Mouse (Mus musculus) frontal cortex, postnatal 25 days (tissue): ENCODE results near the gene Myl6.

ENCODE experiments used
- DNase-seq, 2 experiments: peaks; one replicate each; pipeline ENCODE4 v3.0.0; 2022; ENCODE audit warnings: low spot score in 2 of 2

The Myl6 gene

DNA sequence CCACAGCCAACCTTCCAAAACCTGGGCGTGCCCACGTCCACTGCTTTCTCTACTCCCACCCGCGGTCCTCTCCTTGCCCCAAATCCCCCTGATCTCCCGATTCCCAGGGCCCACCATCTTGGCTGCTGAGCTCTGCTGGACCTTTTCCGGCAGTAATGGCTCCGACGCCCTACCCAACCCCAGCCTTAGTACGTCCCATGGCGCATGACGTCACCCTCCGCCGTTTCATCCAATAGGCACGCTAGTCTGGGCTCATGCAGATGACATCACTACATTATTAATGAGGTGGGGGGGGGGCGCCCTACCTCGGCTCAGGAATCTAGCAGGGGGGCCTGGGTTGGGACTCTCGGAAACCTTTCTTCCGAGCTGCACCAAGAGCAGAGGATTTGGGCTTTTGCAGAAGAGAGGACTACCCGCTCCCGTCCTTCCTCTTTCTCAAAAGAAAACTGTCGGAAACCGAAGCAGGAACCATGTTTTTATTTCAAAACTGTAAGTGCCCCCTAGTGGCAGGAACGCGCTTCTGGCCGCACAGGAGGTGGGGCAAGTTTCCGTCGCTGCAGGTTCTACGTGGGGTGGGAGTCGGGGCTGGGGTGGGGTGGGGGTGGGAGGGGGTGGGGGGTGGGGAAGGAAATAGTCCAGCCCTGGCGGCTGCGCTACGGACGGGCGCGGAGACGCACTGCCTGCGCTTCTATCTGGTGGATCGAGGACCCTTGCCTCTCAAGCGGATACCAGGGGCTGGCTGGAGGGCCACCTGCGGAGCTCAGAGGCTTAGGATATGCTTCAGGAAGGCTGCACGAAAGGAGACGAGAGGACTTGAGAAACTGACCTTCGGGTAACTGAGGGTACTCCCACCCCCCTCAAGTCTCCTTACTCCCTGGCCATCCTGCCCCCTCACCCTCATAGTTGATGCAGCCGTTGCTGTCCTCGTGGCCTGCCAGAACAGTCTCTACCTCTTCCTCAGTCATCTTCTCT lies at the start of gene Myl6:
TSS of gene Myl6 (minus strand) at position 451 of the 972 bp plus-strand sequence.
- DNase-seq, result peak; percentile 97 to 99

- no peak for DNase-seq
Observed at GRCm38 (mm10) chr10:128543100-128543499, 49.2 kb upstream of the Myl6 start.

DNA sequence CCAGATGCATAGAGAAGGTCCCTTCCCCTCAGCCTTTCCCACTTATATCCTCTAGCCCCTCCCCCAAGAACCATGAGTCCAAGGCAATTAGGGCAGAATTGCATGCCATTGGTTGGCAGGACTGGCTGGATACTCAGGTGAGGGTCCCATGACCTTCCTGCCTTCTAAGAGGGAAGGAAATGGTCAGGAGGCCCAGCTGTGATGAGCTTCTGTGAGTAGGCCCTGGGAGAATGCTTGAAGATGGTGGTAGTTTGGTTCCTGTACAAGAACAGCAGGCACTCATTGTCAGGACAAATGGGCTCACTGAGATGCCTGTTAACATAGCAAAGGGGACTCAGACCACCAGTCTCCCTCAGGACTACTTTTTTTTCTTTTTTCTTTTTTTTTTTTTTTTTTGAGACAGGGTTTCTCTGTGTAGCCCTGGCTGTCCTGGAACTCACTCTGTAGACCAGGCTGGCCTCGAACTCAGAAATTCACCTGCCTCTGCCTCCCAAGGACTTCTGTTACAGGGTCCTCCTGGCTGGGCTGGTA lies 44.5 kb upstream of the Myl6 start:
- no peak for DNase-seq

- peak; percentile 87 for DNase-seq
Observed at GRCm38 (mm10) chr10:128536266-128536940, 42.5 kb upstream of the Myl6 start.

DNA sequence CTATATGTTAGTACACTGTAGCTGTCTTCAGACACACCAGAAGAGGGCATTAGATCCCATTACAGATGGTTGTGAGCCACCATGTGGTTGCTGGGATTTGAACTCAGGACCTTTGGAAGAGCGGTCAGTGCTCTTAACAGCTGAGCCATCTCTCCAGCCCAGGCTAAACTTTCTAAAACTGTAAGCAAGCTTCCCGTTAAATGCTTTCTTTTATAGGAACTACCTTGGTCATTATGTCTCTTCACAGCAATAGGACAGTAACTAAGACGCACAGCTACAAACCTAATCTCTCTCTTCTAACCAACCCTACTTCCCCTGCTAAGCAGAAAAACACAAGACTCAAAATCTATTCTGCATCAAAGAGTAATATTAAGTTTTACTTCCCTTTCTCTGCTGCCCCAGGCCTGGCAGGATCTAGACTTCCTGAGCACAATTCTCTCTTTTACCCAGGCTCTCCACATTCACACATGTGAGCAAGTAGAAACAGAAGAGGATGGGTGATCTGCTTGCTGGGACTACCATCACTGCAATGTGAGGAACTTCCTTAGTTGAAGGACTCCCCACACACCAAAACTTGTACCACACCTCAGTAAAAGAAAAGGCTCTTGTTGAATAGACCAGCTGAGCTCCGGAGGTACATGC lies 41.8 kb upstream of the Myl6 start:
- DNase-seq, result no peak

GRCm38 (mm10) chr10:128535206-128535605 lies 41.3 kb upstream of the Myl6 start:
- no peak for DNase-seq

DNA sequence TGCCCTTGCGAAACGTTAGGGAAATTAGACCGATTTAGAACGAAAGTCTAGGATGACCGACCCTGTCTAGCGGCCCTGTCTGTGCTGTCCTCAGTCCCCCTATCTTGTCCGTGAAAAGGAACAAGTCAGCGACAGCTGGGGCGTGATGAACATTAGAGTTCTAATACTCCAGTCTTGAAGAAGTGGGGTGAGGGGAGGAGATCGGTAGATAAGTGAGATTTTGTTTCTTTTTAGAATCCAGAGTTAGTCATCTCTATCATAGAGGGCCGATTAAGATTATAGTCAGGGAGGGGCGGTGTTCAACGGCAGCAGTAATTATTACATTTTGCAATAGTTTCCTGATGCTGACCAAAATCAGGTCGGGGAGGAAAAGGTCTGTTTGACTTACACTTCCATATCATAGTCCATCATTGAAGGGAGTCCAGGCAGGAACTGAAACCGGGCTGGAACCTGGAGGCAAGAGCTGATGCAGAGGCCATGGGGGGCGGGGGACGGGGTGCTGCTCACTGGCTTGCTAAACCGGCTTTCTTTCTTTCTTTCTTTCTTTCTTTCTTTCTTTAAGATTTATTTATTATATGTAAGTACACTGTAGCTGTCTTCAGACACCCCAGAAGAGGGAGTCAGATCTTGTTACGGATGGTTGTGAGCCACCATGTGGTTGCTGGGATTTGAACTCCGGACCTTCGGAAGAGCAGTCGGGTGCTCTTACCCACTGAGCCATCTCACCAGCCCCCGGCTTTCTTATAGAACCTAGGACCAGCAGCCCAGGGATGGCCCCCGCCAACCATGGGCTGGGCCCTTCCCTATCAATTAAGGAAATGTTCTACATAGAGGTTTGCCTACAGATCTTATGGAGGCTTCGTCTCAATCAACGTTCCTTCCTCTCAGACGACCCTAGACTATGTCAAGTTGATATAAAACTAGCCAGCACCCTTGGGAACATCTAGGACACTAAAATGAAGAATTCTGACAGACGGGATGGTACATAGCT lies 32.7 kb upstream of the Myl6 start:
- no peak for DNase-seq

DNA sequence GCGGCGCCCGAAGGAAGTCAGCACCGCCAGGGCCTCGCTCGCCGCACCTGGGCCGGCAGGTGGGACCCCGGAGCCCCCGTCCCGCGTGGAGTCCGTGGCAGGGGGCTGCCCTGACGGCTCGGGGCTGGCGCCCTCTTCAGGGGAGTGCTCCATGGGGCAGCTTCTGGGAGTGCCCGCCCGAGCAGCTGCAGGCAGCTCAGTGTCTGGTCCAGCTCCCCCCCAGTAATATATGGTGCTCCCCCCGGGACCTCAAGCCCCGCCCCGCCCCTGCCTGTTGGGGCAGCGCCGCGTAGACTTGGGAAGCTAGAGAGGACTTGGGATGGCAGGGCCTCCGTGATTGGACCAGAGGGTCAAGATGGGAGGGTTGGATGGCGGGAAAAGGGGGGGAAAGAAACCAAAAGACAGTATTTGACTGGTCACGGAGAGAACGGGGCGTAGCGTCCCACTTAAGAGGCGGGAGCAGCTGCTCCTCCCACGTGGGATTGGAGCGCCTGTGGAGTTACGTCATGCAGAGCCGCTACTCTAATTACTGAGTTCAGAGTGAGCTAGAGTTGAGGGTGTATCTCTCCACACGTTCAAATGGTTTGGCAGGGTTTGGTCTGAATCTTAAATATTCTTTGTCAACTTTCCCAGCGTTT lies 31.8 kb upstream of the Myl6 start, which contains the start of gene Esyt1:
TSS of gene Esyt1 (minus strand) at position 201 of the 638 bp plus-strand sequence.
- DNase-seq, result peak; percentile 54 to 76

DNA sequence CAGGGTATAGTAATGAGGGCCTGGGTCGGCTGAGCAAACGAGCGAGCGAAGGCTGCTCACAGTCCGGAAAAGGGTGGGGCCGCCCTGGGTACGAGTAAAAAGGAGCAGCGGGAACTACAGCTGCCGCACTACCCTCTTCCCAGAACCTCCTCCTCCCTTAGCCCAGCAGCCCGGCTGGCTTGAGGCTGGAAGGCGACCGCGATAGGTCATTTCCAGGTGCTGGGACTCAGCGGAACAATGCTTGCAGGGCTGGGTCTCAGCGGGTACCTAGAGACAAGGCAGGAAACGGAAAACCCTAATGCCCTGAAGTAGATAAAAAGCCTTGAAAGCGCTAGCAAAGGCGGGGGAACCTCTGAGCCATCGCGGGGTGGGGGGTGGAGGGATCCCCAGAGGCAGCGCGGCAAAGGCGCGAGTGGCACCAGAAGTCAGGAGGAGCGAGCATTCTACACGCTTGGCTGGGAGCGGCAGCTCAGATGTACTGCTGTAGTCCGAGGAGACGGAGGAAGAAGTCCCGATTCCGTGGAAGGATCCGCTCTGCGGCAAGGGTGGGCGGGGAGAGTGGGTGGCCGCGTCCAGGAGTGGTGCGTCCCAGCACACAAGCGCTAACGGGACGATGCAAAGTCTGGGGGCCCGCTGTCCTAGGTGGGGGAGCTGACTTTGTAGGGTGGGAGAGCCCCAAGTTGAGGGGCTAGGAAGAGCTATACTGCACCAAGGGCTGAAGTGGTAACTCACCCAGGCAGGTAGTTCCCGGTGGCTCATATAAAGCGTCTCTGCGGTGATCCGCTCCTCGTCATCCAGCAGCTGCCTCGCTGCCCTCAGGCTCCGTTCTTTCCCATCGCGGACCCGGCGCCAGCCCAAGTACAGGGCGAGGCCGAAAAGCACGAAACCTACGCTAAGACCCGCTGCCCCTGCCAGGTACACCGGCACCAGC lies 31.1 kb upstream of the Myl6 start:
- DNase-seq, result no peak

DNA sequence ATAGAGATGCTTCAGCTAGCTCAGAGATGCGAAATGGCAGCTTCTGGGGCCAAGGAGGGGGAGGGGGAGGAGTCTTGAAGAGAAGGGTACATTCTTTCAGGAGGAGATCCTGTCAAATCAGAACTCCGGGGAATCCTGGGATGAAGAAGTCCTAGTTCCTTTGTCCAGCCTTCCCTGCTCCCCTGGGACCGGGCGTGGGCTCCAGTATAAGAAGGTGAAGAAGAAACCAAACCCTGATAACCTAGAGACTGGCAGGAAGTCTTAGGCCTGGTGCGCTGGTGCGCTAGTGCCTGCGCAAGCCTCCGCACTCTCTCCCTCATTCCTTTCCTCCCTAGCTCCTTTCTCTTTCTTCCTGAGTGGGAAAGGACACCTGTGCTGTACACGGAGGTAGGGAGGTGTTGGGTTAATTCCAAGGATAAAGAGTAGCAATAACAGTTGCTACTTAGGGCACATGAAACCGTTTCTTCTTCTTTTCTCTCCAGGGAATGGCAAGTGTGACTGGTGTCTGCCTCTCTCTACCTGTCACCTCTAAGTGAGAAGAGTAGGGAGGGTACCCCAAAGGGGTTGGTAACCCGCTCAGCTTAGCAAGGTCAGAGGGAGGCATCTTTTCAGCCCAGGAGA lies 30.3 kb upstream of the Myl6 start:
- no peak for DNase-seq

DNA sequence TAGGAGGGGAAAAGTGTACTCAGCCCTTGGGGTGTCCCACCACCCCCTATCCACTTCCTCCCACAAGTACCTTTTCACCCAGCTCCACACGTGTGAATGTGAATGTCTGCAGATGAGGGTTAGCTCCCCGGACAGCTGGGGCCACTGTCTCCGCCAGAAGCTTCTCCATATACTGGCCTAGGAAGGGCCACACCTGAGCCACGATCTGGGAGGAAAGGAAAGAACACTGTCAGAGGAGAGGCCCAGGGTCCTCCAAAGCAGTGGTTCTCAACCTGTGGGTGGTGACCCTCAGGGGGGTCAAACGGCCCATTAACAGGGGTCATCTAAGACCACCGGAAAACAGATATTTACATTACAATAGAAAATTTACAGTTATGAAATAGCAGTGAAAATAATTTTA lies 28.4 kb upstream of the Myl6 start:
- no peak for DNase-seq

- no peak for DNase-seq
Observed at GRCm38 (mm10) chr10:128520591-128520990, 26.6 kb upstream of the Myl6 start.

DNA sequence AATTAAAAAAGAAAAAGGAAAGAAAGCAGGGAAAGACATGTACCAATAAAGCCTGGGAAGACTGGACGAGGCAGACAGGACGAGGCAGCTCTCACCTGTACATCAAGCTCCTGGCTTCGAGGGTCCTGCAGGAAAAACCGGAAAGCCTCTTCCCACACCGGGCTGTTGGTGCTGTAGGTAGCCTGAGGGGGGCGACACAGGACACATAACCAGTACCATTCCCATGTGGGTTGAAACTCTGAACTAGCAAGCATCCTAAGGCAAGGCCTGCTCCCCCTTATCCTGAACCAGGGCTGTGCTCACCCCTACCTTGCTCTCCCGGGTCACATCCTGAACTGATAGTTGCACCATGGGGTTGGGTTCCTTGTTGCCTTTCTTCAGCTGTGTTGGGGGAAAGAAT lies 24.9 kb upstream of the Myl6 start:
- peak in 1 of 2 experiments; percentile 17 for DNase-seq

GRCm38 (mm10) chr10:128516677-128517076 lies 22.7 kb upstream of the Myl6 start:
- no peak for DNase-seq

DNA sequence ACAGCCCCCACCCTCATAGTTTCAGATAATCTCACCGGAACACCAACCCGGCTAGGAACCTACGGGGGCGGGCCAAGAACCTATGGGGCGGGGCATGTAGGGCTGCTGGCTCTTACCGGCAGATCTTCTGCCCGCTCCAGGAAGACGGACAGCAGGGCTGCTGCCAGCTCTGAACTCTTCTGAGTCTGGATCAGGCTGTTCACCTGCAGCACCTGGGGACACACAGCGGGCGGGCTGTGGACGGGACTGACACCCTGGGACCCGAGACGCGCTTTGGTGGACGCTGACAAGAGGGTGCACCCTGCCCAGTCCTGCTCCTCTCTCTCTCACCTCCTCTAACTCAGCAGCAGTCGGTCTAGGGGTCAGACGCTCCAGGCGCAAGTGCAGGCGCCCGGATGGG lies 22.1 kb upstream of the Myl6 start:
- DNase-seq, result no peak

- DNase-seq, result no peak
Observed at GRCm38 (mm10) chr10:128515044-128515443, 21.1 kb upstream of the Myl6 start.

DNA sequence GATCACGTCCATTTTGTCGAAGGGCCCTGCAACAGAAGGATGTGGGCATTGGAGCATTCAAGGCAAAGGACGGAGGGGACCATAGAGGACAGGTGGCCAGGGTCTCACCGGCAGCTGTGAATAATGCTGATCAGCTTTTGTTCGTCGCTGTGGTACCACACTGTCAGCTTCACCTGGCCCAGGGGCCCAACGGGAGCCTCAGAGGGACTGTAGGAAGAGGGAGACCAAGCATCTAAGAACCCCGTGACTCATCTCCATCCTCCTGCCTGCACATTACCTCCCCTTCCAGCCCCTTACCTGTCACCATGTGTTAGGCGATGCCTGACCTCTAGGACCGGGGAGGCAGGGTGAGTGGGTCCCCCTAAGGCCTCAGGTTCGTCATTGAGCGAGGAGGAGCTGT lies 17.8 kb upstream of the Myl6 start:
- no peak for DNase-seq

DNA sequence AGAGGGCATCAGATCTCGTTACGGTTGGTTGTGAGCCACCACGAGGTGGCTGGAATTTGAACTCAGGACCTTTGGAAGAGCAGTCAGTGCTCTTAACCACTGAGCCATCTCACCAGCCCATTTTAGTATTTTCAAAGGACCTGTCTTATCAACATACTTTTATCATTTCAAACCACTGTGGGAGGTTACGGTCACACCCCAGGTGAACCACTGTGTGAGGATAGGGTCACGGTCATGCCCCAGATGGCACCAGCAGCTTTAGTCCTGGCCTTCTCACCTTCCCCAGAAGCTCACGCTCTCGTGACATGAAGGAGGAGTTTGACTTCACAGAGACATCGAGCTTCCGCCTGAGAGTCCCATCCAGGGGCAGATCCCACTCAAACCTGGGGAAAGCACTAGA lies 17.2 kb upstream of the Myl6 start:
- no peak for DNase-seq

GRCm38 (mm10) chr10:128510301-128510700 lies 16.4 kb upstream of the Myl6 start:
- no peak for DNase-seq
